Mouse (Mus musculus): Measurements from ENCODE around the gene Lgals2. TPM values are rescaled to one million over a fixed set of nuclear protein-coding genes. Genes with fewer than 3 reads are reported as not detected.

Lgals2 gene
- total and polyA plus RNA-seq, 2 experiments from 2014 or later = not detected

GRCm38 (mm10) chr15:78813603-78814002 lies 41.7 kb downstream of the Lgals2 start:
- TF ChIP-seq CTCF (IDR thresholded peaks at IDR 0.05) = no peak
- Histone ChIP-seq H3K27ac (ENCODE audit: low read depth, low read length) (no peak overlapping the region), H3K36me3 (ENCODE audit: insufficient read depth, low read length) (no peaks in the 10 kb centered on the region), H3K27me3 (ENCODE audit: insufficient read depth, low read length) (no peaks in the 10 kb centered on the region), H3K9me3 (ENCODE audit: low read length) (no peaks in the 10 kb centered on the region), H3K9ac (replicated peaks; ENCODE audit: low read length, poor library complexity, severe bottlenecking) (no peak overlapping the region), H3K4me1 (ENCODE audit: insufficient read depth, low read length) (no peaks in the 10 kb centered on the region), H3K4me3 (ENCODE audit: low read depth, low read length) (no peak overlapping the region), H3K4me2 (ENCODE audit: low read depth, low read length, poor library complexity, severe bottlenecking) (no peak overlapping the region)
- 92% methylated on average over 4 of the region's 4 CpGs for WGBS
- ATAC-seq (ENCODE audit: low FRiP score) = no peak
- no peak for DNase-seq (ENCODE audit: low spot score)

GRCm38 (mm10) chr15:78810146-78810545 lies 45.2 kb downstream of the Lgals2 start:
- DNase-seq (ENCODE audit: low spot score) (no peak), ATAC-seq (ENCODE audit: low FRiP score) (no peak)
- Histone ChIP-seq H3K36me3 (ENCODE audit: insufficient read depth, low read length) (no peaks in the 10 kb centered on the region), H3K9ac (replicated peaks; ENCODE audit: low read length, poor library complexity, severe bottlenecking) (no peak overlapping the region), H3K4me3 (ENCODE audit: low read depth, low read length) (no peak overlapping the region), H3K9me3 (ENCODE audit: low read length) (no peaks in the 10 kb centered on the region), H3K27me3 (ENCODE audit: insufficient read depth, low read length) (no peaks in the 10 kb centered on the region), H3K4me2 (ENCODE audit: low read depth, low read length, poor library complexity, severe bottlenecking) (no peak overlapping the region), H3K27ac (ENCODE audit: low read depth, low read length) (no peak overlapping the region), H3K4me1 (ENCODE audit: insufficient read depth, low read length) (no peaks in the 10 kb centered on the region)
- no peak for TF ChIP-seq CTCF (IDR thresholded peaks at IDR 0.05)
- WGBS = 81% methylated on average over 9 of the region's 9 CpGs

GRCm38 (mm10) chr15:78809739-78810138 lies 45.6 kb downstream of the Lgals2 start:
- H3K4me3 ChIP-seq (ENCODE audit: low read depth, low read length) = no peak overlapping the region
- no peaks in the 10 kb centered on the region for H3K4me1 ChIP-seq (ENCODE audit: insufficient read depth, low read length)
- no peaks in the 10 kb centered on the region for H3K9me3 ChIP-seq (ENCODE audit: low read length)
- H3K27me3 ChIP-seq (ENCODE audit: insufficient read depth, low read length) = no peaks in the 10 kb centered on the region
- TF ChIP-seq CTCF (IDR thresholded peaks at IDR 0.05) = no peak
- no peak overlapping the region for H3K4me2 ChIP-seq (ENCODE audit: low read depth, low read length, poor library complexity, severe bottlenecking)
- no peak overlapping the region for H3K27ac ChIP-seq (ENCODE audit: low read depth, low read length)
- DNase-seq (ENCODE audit: low spot score) (no peak), ATAC-seq (ENCODE audit: low FRiP score) (no peak)
- no peaks in the 10 kb centered on the region for H3K36me3 ChIP-seq (ENCODE audit: insufficient read depth, low read length)
- no peak overlapping the region for H3K9ac ChIP-seq (replicated peaks; ENCODE audit: low read length, poor library complexity, severe bottlenecking)
- whole genome bisulfite sequencing = 77% methylated on average over 9 of the region's 9 CpGs

GRCm38 (mm10) chr15:78808980-78809379 lies 46.3 kb downstream of the Lgals2 start:
- H3K9ac ChIP-seq (replicated peaks; ENCODE audit: low read length, poor library complexity, severe bottlenecking) = no peak overlapping the region
- ATAC-seq (ENCODE audit: low FRiP score) (no peak), DNase-seq (ENCODE audit: low spot score) (no peak)
- WGBS = 68% methylated on average over 2 of the region's 2 CpGs
- no peaks in the 10 kb centered on the region for H3K4me1 ChIP-seq (ENCODE audit: insufficient read depth, low read length)
- H3K27me3 ChIP-seq (ENCODE audit: insufficient read depth, low read length) = no peaks in the 10 kb centered on the region
- no peak overlapping the region for H3K27ac ChIP-seq (ENCODE audit: low read depth, low read length)
- H3K4me3 ChIP-seq (ENCODE audit: low read depth, low read length) = no peak overlapping the region
- H3K9me3 ChIP-seq (ENCODE audit: low read length) = no peaks in the 10 kb centered on the region
- H3K4me2 ChIP-seq (ENCODE audit: low read depth, low read length, poor library complexity, severe bottlenecking) = no peak overlapping the region
- TF ChIP-seq CTCF (IDR thresholded peaks at IDR 0.05) = no peak
- H3K36me3 ChIP-seq (ENCODE audit: insufficient read depth, low read length) = no peaks in the 10 kb centered on the region

- peaks cover 5% of the 10 kb centered on the region; the same call in 1 of the 2 replicates for H3K4me1 ChIP-seq (ENCODE audit: insufficient read depth, low read length)
- no peak overlapping the region for H3K27ac ChIP-seq (ENCODE audit: low read depth, low read length)
- H3K4me3 ChIP-seq (ENCODE audit: low read depth, low read length) = no peak overlapping the region
- ATAC-seq (ENCODE audit: low FRiP score) = no peak
- no peaks in the 10 kb centered on the region for H3K9me3 ChIP-seq (ENCODE audit: low read length)
- 87% methylated on average over 3 of the region's 3 CpGs for WGBS
- DNase-seq (ENCODE audit: low spot score) = no peak
- H3K36me3 ChIP-seq (ENCODE audit: insufficient read depth, low read length) = no peaks in the 10 kb centered on the region
- H3K27me3 ChIP-seq (ENCODE audit: insufficient read depth, low read length) = peaks cover 5% of the 10 kb centered on the region; the same call in 1 of the 2 replicates
- no peak overlapping the region for H3K9ac ChIP-seq (replicated peaks; ENCODE audit: low read length, poor library complexity, severe bottlenecking)
- TF ChIP-seq CTCF (IDR thresholded peaks at IDR 0.05) = no peak
- no peak overlapping the region for H3K4me2 ChIP-seq (ENCODE audit: low read depth, low read length, poor library complexity, severe bottlenecking)
These were observed 48.2 kb downstream of the Lgals2 start for GRCm38 (mm10) chr15:78807141-78807540.

GRCm38 (mm10) chr15:78806614-78807013 lies 48.7 kb downstream of the Lgals2 start:
- Histone ChIP-seq H3K36me3 (ENCODE audit: insufficient read depth, low read length) (no peaks in the 10 kb centered on the region), H3K4me3 (ENCODE audit: low read depth, low read length) (no peak overlapping the region), H3K27me3 (ENCODE audit: insufficient read depth, low read length) (peaks cover 7% of the 10 kb centered on the region), H3K9me3 (ENCODE audit: low read length) (no peaks in the 10 kb centered on the region), H3K4me1 (ENCODE audit: insufficient read depth, low read length) (peaks cover 5% of the 10 kb centered on the region), H3K27ac (ENCODE audit: low read depth, low read length) (no peak overlapping the region), H3K9ac (replicated peaks; ENCODE audit: low read length, poor library complexity, severe bottlenecking) (no peak overlapping the region), H3K4me2 (ENCODE audit: low read depth, low read length, poor library complexity, severe bottlenecking) (no peak overlapping the region)
- WGBS = 47% methylated on average over 2 of the region's 2 CpGs
- no peak for ATAC-seq (ENCODE audit: low FRiP score)
- no peak for TF ChIP-seq CTCF (IDR thresholded peaks at IDR 0.05)
- DNase-seq (ENCODE audit: low spot score) = no peak

Data from midbrain, postnatal 0 days (tissue).